Mouse (Mus musculus) layer of hippocampus, adult 9-11 months (tissue): Measurements from ENCODE around the gene Irf4.
A peak's percentile ranks its signal among the peaks of the same experiment; 100 is the strongest.

ENCODE experiments used
- DNase-seq: peaks from one replicate; pipeline ENCODE4 v3.0.0; 2022

The Irf4 gene

DNA sequence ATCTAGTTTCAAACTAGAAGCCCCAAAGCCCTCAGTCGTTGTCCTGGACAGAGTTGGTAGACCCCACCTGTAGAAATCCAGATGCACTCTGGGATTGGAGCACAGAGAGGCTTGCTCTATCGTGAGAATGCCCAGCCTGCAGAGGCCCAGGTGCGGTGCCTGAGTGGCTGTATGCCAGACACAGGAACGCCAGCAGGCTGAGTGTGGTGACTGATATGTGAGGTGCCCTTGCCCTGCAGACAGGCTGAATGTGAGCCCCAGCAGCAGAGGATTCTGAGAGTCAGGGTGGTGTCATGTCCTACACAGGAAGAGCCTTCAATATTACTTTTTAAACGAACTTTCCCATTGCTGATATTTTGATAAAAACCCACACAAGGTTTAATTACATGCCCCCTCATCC, 16.9 kb downstream of the Irf4 start:
- DNase-seq, result no peak

DNA sequence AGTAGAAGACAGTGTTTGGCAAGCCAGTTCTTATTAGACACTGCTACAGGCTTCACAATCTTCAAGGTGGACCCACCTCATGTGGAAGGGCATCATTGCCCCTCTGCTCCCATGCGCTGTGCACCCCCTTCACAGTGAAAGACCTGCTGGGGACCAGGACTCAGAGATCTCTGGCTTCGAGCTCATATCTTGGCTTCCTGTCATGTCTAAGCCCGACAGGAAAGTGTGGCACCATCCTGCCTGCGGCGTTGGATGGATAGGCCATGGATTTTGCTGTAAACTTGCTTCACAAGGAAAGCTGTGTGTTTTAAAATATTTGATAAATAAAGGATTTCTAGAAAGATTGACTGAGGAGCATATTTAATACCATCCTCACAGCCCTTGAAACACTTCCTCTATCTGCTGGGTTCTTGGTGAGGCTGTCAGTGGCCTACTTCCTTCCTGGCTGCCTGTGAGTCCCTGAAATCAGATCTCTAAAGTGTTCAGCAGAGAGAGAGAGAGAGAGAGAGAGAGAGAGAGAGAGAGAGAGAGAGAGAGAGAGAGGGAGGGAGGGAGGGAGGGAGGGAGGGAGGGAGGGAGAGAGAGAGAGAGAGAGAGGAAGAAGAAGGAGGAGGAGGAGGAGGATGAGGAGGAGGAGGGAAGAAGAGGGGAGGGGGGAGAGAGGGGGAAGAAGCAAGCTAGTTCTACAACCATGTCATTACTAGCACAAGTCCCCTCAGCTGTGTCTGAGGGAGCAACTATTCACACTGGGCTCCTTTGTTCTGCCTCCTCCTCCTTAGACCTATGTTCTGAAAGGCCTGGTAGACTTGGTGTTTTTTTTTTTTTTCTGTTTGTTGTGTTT, 17.8 kb downstream of the Irf4 start:
- DNase-seq, result no peak

DNA sequence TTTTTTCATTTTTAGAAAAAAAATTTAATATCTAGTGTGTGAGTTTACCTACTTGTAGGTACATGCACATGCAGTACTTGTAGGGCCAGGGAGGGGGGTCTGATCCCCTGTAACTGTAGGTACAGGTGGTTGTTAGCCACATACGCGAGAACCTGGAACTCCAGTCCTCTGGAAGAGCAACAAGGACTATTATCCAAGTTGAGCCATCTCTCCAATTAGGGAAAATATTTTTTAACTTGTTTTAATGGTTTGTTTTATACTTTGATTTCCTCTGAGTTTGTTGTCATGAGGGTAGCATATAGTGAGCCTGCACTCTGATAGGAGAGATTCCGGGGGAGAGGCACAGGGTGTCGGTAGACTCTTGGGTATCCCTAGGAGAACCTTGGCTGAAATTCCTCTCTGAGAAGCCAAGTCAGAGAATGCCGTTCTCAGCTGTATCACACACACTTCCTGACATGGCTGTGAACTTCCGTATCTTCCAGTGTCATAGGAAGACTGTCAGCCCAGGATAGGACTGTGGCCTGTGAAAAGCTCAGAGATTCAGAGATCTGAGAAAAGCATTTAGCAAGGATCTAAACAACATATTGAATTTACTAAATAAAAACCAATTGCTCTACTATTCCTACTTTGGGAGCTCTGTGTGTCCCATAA, 18.6 kb downstream of the Irf4 start:
- no peak for DNase-seq

DNA sequence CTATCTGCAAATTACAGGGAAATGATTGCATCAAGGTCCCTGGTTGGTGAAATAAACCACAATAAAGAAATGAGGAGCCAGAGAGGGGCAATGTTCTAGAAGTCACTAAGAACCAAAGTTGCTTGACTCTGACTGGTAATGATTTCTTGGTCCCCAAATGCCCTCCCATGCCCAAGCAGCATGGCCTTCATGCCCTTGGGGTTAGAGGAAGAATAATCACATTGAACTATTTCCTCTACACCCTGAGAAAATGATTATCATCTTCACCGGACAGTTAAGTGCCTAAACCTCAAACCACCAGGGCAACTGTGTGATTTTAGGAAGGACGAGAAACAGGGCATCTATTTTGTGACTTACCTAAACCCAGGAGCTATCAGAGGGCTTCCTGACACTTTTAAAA, 27.0 kb downstream of the Irf4 start:
- DNase-seq, result no peak

DNA sequence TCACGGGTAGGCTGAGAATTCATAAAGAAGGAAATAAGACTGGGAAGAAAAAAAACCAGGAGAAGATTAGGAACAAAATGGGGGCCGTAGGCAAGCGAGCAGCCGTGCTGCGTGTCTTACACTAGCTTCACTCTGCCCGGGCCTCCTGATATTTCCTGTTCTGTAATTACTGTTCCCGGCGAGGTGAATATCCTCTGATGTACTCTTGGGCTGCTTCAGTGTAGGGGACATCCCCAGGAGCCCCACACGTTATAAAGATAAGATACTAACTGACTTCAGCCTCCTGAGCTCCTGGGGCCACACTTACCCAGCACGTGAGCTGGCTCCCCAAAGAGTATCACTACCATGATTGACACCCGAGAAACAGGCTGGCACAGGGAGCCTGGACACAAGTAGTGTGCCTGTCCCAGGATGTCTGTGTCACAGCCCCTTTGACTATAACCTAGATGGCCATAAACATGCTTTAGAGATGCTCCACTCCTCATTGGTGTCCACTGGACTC, 28.7 kb downstream of the Irf4 start:
- DNase-seq, result no peak

DNA sequence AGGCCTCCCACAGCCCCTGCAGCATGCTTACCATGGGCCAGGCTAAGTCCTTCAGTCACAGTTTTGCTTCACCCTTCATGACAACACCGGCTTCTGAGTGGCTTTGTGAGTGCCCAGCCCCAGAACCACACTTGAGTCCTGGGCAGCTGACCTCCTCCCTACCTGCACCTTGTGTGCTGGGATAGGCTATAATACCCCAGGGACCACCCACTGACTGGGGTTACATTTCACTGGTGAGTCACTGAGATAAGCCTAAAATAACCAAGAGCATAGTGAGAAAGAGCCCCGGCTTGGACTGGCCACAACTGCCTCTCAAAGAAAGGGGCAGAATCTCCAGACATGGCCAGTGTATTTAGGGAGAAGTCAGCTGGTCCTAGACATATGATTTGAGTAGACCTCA, 32.9 kb downstream of the Irf4 start:
- DNase-seq, result no peak

DNA sequence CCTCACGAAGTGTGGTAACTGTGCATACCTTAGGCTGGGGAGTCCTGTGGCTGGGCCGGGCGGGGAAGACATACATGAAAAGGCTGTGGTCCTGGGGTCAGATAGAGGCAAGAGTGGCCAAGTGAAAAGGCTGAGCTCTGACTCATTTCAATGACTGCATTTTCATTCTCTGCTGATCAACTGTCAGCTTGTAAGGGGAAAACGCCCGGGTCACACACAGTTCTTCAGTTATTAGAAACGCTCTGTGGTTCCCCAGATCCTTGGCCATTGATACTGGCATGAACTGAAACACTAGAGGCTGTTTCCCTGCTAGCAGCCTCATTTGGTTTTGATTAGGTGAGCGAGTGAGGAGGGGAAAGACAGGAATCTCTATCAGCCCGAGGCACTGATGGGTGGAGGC, 33.4 kb downstream of the Irf4 start:
- DNase-seq, result no peak

DNA sequence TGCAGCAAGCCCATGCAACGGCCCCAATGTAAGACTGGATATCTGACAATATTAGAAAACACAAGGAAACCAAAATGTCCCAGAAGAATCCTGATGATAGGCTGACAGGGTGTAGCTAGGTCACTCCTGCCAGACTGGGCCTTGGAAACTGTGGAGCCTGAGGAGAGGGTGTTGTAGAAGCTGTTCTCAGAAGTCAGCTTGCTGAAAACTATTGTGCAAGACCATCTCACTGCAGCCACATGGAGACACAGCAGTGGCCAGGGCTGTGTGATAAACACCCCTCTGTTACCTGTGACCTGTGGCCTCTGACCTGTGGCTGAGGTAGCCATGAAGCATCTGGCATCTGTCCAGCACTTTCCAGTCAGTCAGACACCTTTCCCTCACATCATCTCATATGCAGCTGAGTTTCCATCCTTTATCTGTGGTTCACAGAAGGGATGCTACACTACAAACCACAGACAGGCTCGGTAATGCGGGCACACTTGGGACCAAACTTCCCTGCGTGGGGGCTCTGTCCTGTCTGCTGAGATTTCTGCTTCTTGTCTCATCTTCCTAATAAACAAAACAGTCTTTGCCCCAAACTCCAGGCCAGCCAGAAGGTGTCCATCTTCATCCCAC, 36.5 kb downstream of the Irf4 start:
- DNase-seq, result no peak

DNA sequence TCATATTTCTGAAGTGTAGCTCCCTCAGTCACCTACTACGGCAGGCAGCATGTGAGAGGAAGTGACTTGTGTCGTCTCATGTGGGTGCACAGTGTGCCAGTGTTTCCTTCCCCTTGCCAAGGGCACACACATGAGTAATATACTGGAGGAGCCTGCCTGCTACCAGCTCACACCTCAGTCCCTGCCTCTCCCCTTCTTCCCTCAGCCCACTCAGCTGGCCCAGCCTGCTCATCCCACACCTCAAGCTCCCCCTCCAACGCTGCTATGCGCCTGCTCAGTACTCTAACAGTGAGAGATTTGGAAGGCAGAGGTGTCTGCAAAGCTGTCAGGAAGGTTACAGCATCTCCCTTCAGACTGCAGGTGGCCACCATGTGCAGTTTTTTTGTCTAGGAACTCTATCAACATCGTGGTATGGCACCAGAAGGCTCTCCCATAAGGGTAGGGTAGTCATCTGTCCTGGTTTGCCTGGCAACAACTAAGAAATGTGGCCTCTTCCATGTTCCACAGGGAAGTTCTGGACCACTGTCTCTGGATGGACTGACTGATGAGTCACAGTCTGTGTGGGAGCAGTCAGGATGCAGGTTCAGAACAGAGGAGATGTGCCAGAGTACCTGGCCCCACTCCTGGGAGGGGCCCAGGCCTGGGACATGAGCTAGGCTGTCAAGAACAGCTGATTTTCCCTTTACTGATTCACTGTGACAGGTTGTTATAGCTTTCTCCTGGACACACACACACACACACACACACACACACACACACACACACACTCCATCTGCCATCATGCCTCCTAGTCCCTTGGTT, 37.4 kb downstream of the Irf4 start:
- peak; percentile 83 for DNase-seq

DNA sequence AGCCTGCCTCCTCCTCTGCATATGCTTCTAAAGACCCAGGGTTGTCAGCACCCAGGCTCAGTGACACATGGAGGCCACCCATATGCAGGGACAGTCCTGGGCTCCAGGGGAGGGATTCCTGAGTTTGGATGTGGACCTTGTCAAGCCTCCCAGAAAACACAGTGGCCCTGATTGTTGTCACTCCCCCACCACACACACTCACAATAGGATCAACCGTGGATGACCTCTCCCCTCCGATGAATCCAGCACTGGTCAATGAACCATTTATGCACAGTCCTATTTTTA, 38.0 kb downstream of the Irf4 start:
- DNase-seq, result peak; percentile 21

DNA sequence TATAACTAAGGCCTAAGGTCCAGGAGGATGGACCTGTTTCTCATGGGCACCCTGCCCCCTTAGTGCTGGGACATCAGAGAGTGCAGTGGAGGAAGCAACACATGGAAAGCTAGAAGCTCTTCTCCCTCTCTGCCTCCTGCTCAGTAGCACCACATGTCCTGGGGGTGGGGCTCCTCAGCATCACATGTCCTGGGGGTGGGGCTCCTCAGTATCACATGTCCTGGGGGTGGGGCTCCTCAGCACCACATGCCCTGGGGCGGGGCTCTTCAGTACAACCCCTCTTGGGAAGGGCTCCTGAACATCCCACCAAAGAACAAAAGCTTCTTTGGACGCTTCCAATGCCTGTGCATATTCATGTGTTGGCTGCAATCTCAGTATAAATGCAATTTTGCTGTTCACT, 38.5 kb downstream of the Irf4 start:
- DNase-seq, result peak; percentile 18

DNA sequence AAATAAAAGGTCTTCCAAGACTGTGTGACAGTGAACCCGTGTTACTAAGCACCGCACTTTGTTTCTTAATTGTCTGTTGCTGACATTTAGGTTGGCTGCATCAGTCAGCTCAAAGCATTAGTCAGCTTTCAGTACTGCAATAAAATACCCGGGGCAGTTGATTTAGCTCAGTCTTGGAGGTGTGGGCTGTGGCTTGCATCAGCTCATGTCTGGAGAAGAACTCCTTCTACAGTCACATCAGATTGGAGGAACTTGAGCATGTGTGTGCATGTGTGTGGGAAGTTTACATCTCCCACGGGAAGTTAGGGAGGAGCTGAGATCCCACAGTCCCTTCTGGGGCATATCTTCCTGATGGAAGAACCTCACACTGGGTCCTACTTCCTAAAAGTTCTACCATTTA, 38.9 kb downstream of the Irf4 start:
- DNase-seq, result no peak

DNA sequence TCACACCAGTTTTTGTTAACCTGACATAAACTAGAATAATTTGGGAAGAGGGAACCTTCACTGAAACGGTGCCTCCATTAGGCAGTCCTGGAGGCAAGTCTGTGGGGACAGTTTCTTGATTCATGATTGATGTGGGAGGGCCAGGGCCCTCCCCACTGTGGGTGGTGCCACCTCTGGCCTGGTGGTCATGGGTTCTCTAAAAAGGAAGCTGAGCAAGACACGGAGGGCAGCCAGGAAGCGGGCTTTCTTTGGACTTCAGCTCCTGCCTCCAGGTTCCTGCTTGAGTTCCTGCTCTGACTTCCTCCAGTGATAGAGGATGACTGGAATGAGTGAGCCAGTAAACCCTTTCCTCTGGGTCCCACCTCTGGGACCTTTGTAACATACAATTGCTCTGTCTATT, 39.4 kb downstream of the Irf4 start:
- DNase-seq, result no peak

DNA sequence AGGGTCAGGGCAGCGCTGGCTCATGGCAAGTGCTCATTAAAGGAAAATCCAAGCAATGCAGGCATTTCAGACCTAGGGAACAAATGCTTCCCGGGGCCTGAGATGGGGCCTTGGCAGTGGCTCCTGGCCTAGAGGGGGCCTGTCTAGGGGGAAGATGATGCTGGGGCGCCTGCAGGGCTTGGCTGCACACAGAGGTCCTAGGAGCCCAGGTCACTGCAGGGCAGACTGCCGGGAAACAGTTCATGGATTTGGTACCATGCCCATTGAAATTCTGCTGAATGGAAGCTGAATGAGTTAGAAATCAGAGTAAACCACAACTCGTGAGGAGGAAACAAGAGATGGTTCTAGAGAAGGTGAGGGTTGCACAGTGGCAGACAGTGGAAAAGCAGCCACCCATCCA, 41.0 kb downstream of the Irf4 start:
- DNase-seq, result no peak

DNA sequence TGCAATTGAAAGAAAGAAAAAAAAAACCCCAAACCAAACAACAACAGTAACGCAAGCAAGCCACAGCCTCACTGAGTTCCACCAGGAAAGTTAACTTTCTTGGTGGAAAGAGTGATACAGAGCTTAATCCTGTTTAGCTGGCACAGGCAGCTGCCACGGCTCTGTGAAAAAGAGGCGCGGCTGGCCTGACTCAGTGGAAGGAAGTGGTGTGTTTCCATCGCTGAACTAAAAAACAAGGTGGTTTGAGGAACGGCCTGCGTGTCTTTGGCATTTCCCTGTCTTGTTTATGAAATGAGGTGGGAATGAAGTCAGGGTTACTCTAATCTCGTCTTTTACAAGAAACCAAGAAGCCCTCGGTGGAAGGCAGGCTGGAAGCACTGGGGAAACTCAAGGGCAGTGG, 43.3 kb downstream of the Irf4 start:
- DNase-seq, result no peak

DNA sequence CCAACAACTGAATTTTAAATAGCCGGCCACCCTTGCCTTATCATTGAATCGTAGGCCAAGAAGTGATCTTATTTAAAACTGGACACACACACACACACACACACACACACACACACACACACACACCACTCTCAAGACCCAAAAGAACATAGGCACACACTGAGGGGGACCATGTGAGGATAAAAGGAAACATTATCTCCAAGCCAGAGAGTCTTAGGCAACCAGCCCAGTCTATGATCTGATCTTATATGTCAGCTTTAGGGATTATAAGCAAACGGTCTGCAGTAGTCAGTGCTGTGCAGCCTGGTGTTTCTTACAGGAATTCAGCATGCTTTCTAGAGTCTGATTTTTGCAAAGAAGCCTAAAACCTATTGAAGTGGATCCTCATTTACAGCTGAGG, 43.7 kb downstream of the Irf4 start:
- no peak for DNase-seq

DNA sequence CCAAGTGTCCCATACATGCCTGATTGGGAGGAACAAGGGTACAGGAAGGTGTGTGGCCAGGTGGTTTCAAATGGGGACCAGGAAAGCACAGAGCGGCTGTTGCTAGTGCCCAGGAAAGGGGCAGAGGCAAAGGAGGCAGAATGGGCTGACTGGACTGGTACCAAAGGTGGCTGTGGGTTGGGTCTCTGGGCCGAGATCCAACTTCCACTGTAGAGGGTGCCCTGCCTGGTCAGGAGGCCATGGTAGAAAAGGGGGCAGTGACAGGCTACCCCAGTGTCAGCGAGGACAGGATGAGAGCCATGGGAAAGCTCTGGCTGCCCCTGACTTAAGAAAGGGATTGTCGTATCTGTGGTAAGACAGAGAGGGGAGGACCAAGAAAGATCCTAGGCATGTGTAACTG, 44.2 kb downstream of the Irf4 start:
- DNase-seq, result no peak

DNA sequence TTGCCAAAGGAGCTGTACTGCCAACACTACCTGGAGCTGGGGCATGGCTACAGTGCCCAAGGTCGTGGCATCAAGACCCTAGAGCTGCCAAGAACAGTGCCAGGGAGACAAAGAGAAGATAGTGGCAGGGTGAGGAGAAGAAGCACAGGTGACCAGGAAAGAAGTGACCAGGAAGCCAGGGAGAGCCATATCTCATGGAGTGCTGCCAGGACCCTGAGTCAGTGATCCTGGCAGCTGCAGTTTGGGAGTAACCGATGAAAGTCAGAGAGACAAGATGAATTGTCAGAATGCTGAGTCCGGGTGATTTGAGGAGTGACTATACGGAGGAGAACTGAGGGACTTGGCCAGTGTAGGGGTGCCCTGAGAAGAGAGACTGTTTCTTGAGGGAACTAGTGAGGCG, 44.6 kb downstream of the Irf4 start:
- DNase-seq, result no peak

DNA sequence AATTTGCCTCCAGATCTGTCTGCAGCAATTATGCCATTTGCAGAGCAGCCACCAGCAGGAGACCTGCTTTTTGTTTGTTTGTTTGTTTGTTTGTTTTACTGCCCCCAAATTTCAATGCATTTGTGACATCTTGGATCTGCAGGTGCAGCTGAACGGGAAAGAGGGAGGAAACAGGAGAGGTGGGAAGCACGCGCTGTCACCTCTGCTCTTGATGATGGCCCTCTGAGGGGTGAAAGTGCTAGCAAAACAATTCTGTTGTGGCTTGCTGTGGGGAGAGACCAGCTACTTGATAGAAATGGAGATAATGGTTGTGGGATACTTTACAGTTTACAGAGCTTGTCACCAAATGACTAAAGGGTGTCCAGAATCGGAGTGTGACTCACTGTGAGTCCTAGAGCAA, 46.9 kb downstream of the Irf4 start:
- no peak for DNase-seq

DNA sequence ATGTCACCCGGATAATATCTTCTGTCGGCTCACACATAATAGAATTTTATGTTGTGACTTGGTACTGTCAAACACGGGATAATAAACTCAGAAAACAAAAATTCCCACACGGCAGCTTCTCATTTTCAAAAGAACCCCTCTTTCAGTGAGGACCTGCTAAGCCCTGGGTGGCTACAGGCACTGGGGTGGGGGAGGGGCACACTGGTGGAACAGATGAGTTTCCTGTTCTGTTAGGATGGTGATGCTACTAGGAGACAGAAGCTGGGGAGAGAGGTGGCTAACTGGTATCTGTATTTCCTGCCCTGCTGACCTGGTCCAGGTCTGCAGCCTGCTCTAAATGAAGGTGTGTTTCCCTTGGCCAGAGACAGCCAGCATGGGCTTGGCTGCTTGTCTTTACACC, 52.9 kb downstream of the Irf4 start:
- DNase-seq, result no peak

DNA sequence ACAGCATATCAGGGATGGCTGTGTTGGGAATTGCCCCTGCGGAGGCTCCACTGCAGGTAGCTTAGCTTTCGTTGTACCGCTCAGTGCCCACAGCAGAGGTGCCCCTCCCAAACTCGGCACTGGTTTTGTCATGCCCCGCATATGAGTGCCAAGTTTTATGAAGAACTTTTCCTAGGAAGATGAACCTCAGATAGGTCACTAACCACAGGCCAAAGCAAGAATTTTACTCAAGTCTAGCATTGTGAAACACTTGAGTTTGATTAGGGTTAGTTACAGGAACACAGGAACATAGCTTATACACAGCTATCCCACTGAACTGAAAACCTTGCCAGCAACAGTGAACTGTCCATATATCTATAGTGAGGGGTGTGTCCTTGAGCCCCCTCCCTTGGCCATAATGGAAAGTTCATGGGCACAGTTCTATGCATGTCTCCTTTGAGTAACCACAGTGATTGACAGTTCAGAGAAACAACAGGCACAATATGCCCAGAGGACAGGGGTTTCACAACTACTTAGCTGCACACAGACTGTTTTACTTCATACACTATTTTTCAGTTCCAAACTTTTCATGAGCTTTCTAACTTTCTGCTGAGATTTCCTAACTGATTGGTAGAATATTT, 53.4 kb downstream of the Irf4 start:
- no peak for DNase-seq

DNA sequence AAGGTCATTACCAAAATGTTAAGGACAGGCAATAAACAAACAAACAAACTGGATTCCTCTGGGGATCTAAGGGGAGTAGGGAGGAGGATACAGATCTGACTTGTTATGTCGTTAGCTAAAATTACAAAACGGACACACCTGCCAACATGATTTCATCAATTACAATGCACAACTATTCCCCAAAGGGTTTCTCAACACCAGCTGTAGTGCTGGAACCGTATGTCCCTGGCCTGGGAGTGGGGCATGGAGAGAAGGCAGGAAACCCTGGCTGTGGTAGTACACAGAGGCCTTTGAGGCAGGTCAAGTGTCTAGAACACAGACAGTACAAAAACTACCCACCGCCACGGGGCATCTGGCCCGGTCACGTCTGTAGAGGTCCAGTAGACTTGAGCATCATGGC, 60.2 kb downstream of the Irf4 start:
- DNase-seq, result no peak

DNA sequence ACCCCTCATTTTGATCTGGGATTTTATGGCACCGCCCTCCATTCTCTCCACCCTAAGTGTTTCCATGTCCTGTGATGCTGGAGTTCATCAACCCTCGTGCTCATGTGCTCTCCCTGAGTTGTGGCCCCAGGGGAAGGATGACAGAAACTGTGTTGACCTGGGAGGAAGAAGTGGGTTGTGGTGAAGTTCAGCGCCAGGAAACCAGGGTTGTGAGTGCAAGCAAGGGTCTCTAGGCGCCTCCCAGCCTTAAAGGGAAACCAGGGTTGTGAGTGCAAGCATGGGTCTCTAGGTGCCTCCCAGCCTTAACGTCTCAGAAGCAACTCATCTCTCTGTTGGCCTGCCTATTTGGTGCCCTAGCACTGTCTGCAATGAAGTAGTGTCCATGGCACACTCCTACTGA, 64.4 kb downstream of the Irf4 start:
- no peak for DNase-seq
